11 mouse cellular contexts compared by ENCODE assay signal in genomic region chr11:103268350-103268749, GRCm38 (mm10). TPM values are rescaled to one million over a fixed set of nuclear protein-coding genes. Genes with fewer than 3 reads are reported as not detected.
A peak's percentile ranks its signal among the peaks of the same experiment; 100 is the strongest.
DNase-seq lines count a peak whose midpoint lies in the region; ATAC-seq and TF ChIP-seq lines count a peak whose summit lies in the region.
"Had no signal": no experiment of that assay in that cellular context is flagged by ENCODE, and none has a peak within 500 bp of the region (broad histone marks: within the 10 kb centered on the region; RNA-seq: fewer than 3 reads in every experiment).

No protein-coding gene starts in this region.

- H3K4me1 ChIP-seq in forebrain, embryonic 16.5 days (replicated peaks; ENCODE audit: control insufficient read depth, insufficient read depth, low read length), result peaks cover 40% of the 10 kb centered on the region
- H3K4me1 ChIP-seq in liver, embryonic 16.5 days (ENCODE audit: control insufficient read depth, low read depth, low read length), result peaks cover 13% of the 10 kb centered on the region

- no peak for TF ChIP-seq CTCF in gastrocnemius, adult 2 months (IDR thresholded peaks at IDR 0.05)

- 70% methylated on average over 4 of the region's 4 CpGs for WGBS in forebrain, embryonic 16.5 days
- WGBS in liver, embryonic 16.5 days (ENCODE audit: insufficient replicate concordance), result 77% methylated on average over 4 of the region's 4 CpGs

- intact Hi-C loops in gastrocnemius, adult 2 months (cut with DNase I), result loop anchor here (2.0 to 5.0 kb wide), 2 partner anchors 20 to 36 kb away; no protein-coding TSS in a partner anchor
- intact Hi-C loops in left cerebral cortex, postnatal 14 days (cut with DNase I), result loop anchor here (5.0 kb wide), 1 partner anchor 59 kb away; no protein-coding TSS in a partner anchor

- no peak for ATAC-seq in forebrain, embryonic 16.5 days
- ATAC-seq in liver, embryonic 16.5 days (ENCODE audit: low read depth), result no peak

- DNase-seq in gastrocnemius, adult 2 months, result no peak
- DNase-seq in gastrocnemius, postnatal 10 days, result no peak
- peak; percentile 59 for DNase-seq in 3T3-L1 (ENCODE audit: low read depth, low spot score)
- DNase-seq in urinary bladder, postnatal 36 days (ENCODE audit: low spot score in 2 of 2), result no peak
- DNase-seq in embryo, embryonic 10.5 days (ENCODE audit: low spot score), result no peak
- no peak for DNase-seq in left cerebral cortex, postnatal 14 days (ENCODE audit: low spot score in 2 of 2)
- DNase-seq: adrenal gland, postnatal 10 days; spleen, adult 18-20 months had no signal

- H3K36me3 ChIP-seq in forebrain, embryonic 16.5 days (ENCODE audit: control insufficient read depth, insufficient read depth), result no peaks in the 10 kb centered on the region
- no peaks in the 10 kb centered on the region for H3K36me3 ChIP-seq in liver, embryonic 16.5 days (ENCODE audit: control insufficient read depth, insufficient read depth)

- no peak overlapping the region; the same call in 1 of the 2 replicates for H3K4me2 ChIP-seq in forebrain, embryonic 16.5 days (ENCODE audit: low read length)
- H3K4me2 ChIP-seq in liver, embryonic 16.5 days (ENCODE audit: low read depth, low read length), result peak overlapping the region; percentile 95

- H3K4me3 ChIP-seq in gastrocnemius, adult 2 months, result no peak overlapping the region
- no peak overlapping the region; the same call in 1 of the 2 replicates for H3K4me3 ChIP-seq in forebrain, embryonic 16.5 days (replicated peaks; ENCODE audit: low read length)
- no peak overlapping the region for H3K4me3 ChIP-seq in liver, embryonic 16.5 days (ENCODE audit: low read depth, low read length)

- no peak overlapping the region; the same call in 1 of the 2 replicates for H3K9ac ChIP-seq in forebrain, embryonic 16.5 days (replicated peaks; ENCODE audit: low read depth, low read length)
- no peak overlapping the region for H3K9ac ChIP-seq in liver, embryonic 16.5 days (ENCODE audit: low read depth, low read length)

- H3K27ac ChIP-seq in gastrocnemius, adult 2 months, result peak overlapping the region; percentile 88
- H3K27ac ChIP-seq in forebrain, embryonic 16.5 days (ENCODE audit: low read length), result peak overlapping the region; percentile 74
- no peak overlapping the region for H3K27ac ChIP-seq in liver, embryonic 16.5 days (ENCODE audit: low read length)

- H3K9me3 ChIP-seq in forebrain, embryonic 16.5 days (ENCODE audit: control insufficient read depth, low read length), result no peaks in the 10 kb centered on the region
- H3K9me3 ChIP-seq in liver, embryonic 16.5 days (replicated peaks; ENCODE audit: control insufficient read depth, low read length), result no peaks in the 10 kb centered on the region

- H3K27me3 ChIP-seq in forebrain, embryonic 16.5 days (replicated peaks; ENCODE audit: control insufficient read depth, insufficient read depth, low read length), result no peaks in the 10 kb centered on the region
- H3K27me3 ChIP-seq in liver, embryonic 16.5 days (ENCODE audit: control insufficient read depth, insufficient read depth, low read depth, low read length), result no peaks in the 10 kb centered on the region

RNA-seq across cellular contexts. Expression of gene Map3k14, which starts 1.1 kb away (rescaled TPM):
- total RNA-seq in gastrocnemius, adult 2 months (2021), result 1 to 10 TPM; 4.1 to 4.2 TPM
- 1 to 10 TPM; 3.3 to 5.0 TPM for total RNA-seq in gastrocnemius, postnatal 10 days (2021)
- 2.8 and 4.8 TPM in 2 replicates for polyA plus RNA-seq in forebrain, embryonic 16.5 days (2015; fragmentation: Nextera tagmentation; extraction: Ambion mirVana)
- polyA plus RNA-seq in liver, embryonic 16.5 days (2015; fragmentation: Nextera tagmentation; extraction: Ambion mirVana), result 0.56 and 0.64 TPM in 2 replicates
- total RNA-seq in left cerebral cortex, postnatal 14 days (2021), result 1 to 10 TPM; 2.6 to 3.8 TPM

RNA-seq across cellular contexts. Expression of gene Spata32, which starts 50.1 kb away (rescaled TPM):
- not detected for total RNA-seq in gastrocnemius, adult 2 months (2021)
- not detected for total RNA-seq in gastrocnemius, postnatal 10 days (2021)
- 0.22 TPM in 1 of 2 replicates, not detected in the other for polyA plus RNA-seq in forebrain, embryonic 16.5 days (2015; fragmentation: Nextera tagmentation; extraction: Ambion mirVana)
- not detected in 2 replicates for polyA plus RNA-seq in liver, embryonic 16.5 days (2015; fragmentation: Nextera tagmentation; extraction: Ambion mirVana)
- total RNA-seq in left cerebral cortex, postnatal 14 days (2021), result 1 to 10 TPM; 1.0 to 1.2 TPM
- total RNA-seq: adrenal gland, postnatal 10 days had no signal
- polyA plus RNA-seq: C2C12 had no signal

RNA-seq across cellular contexts. Expression of gene 1700023F06Rik, which starts 60.0 kb away (rescaled TPM):
- total RNA-seq in gastrocnemius, adult 2 months (2021), result not detected
- not detected for total RNA-seq in gastrocnemius, postnatal 10 days (2021)
- 0.73 and 1.5 TPM in 2 replicates for polyA plus RNA-seq in forebrain, embryonic 16.5 days (2015; fragmentation: Nextera tagmentation; extraction: Ambion mirVana)
- polyA plus RNA-seq in liver, embryonic 16.5 days (2015; fragmentation: Nextera tagmentation; extraction: Ambion mirVana), result not detected in 2 replicates
- total RNA-seq in left cerebral cortex, postnatal 14 days (2021), result 1 to 10 TPM; 2.3 TPM
